Mouse (Mus musculus) embryonic facial prominence, embryonic 10.5 days (tissue): ENCODE results near the gene Ccng2. TPM values are rescaled to one million over a fixed set of nuclear protein-coding genes. Genes with fewer than 3 reads are reported as not detected.

Source experiments
- DNase-seq: peaks from one replicate; pipeline ENCODE4 v3.0.0-alpha.2; 2017; ENCODE audit warnings: low spot score
- H3K27ac ChIP-seq: fragments of 300-500 bp; sonication (generic); replicated peaks from 2 replicates; pipeline ENCODE4 v1.5.1; 2016; ENCODE audit warnings: mild to moderate bottlenecking
- H3K27me3 ChIP-seq: fragments of 300-500 bp; sonication (generic); replicated peaks from 2 replicates; pipeline ENCODE4 v1.6.1; 2016; ENCODE audit warnings: low read depth, mild to moderate bottlenecking; ENCODE audit not compliant: poor library complexity, severe bottlenecking
- H3K36me3 ChIP-seq: fragments of 300-500 bp; sonication (generic); replicated peaks from 2 replicates; pipeline ENCODE4 v1.6.1; 2016; ENCODE audit warnings: mild to moderate bottlenecking, moderate library complexity
- H3K4me1 ChIP-seq: fragments of 300-500 bp; sonication (generic); 2 replicates; pipeline ENCODE4 v1.6.1; 2016
- H3K4me3 ChIP-seq: fragments of 300-500 bp; sonication (generic); 2 replicates; pipeline ENCODE4 v1.5.1; 2016; ENCODE audit warnings: mild to moderate bottlenecking, moderate library complexity
- H3K9me3 ChIP-seq: fragments of 300-500 bp; sonication (generic); 2 replicates; pipeline ENCODE4 v1.6.1; 2016; ENCODE audit warnings: mild to moderate bottlenecking
- WGBS: fragments of 180-500 bp; shearing (Covaris S2); methylation state at CpG from one replicate; pipeline ENCODE4 v1.1.7; 2016; 5-methylcytosine and 5-hydroxymethylcytosine counted together
- polyA plus RNA-seq: library from polyadenylated mRNA; unstranded; fragments of >200 nt; fragmentation: Nextera tagmentation; extraction: Ambion mirVana; gene quantifications from 2 replicates; pipeline ENCODE4 v1.2.1, GENCODE M21; 2016

The Ccng2 gene
- polyA plus RNA-seq, 1 experiment from 2014 or later: 52.8 TPM

- no peak overlapping the region for H3K27ac ChIP-seq
- WGBS: 86% methylated on average over 8 of the region's 8 CpGs
- DNase-seq: no peak
- no peak overlapping the region for H3K4me3 ChIP-seq
- H3K9me3 ChIP-seq: no peaks in the 10 kb centered on the region
- H3K4me1 ChIP-seq: no peaks in the 10 kb centered on the region
- no peaks in the 10 kb centered on the region for H3K36me3 ChIP-seq
- no peaks in the 10 kb centered on the region for H3K27me3 ChIP-seq
These were observed 27.2 kb upstream of the Ccng2 start for GRCm38 (mm10) chr5:93239590-93240544.

DNA sequence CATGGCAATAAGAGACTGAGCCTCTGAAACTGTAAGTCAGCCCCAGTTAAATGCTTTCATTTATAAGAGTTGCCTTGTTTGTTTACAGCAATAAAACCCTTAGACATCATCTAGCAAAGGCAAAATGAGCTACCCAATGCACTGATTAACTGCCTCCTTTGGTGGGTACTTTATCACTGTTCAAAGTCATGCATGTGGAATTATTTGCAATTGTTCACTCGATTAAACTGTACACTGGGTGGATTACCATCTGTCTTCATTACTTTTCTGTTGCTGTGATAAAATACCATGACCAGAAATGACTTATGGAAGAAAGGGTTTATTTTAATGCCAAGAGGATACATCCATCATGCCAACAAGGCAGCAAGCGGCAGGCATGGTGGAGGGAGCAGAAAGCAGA, 21.8 kb upstream of the Ccng2 start:
- Histone ChIP-seq H3K4me3 (no peak overlapping the region), H3K36me3 (no peaks in the 10 kb centered on the region), H3K4me1 (no peaks in the 10 kb centered on the region), H3K9me3 (no peaks in the 10 kb centered on the region), H3K27ac (no peak overlapping the region), H3K27me3 (no peaks in the 10 kb centered on the region)
- no peak for DNase-seq
- WGBS: 86% methylated on average over 2 of the region's 2 CpGs

GRCm38 (mm10) chr5:93249940-93250578, 17.0 kb upstream of the Ccng2 start:
- Histone ChIP-seq H3K4me3 (no peak overlapping the region), H3K27ac (no peak overlapping the region), H3K27me3 (no peaks in the 10 kb centered on the region), H3K36me3 (no peaks in the 10 kb centered on the region), H3K9me3 (no peaks in the 10 kb centered on the region), H3K4me1 (no peaks in the 10 kb centered on the region)
- DNase-seq: no peak
- WGBS: 86% methylated on average over 6 of the region's 6 CpGs

DNA sequence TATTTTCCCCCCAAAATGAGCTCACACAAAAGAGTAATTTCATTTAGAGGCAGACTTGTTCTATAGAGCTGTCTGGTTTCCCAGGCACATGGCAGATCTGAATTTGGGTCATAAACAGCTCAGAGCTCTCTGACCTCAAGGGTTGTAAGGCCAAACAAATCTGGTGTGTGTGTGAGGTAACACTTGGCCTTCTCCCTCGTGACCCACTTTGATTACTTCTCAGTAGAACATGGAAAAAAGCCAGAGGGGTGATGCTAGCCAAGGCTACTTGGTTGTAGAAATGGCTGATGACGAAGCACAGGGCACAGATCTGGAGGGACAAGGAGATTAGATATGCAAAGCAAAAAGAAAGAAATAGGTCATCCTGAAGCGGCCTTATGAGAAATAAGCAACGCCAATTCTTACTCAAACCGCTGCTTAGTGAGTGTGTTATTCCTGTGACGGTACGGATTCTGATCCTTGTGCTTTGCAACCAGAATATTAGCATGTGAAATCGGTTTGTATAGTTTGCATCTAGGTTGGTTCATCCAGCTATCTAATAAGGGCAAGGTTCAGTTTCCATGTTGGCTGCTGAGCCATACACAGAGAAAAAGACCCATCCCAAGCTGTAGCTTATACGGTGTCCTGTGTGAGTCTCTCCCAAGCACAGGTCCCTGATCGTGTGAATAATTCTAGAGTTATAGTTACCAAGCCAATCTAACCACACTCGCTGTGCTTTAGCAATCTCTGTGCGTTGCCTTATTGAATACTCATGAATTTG, 15.9 kb upstream of the Ccng2 start:
- H3K36me3 ChIP-seq: no peaks in the 10 kb centered on the region
- no peak overlapping the region for H3K27ac ChIP-seq
- DNase-seq: no peak
- no peaks in the 10 kb centered on the region for H3K27me3 ChIP-seq
- H3K4me3 ChIP-seq: no peak overlapping the region
- H3K9me3 ChIP-seq: no peaks in the 10 kb centered on the region
- 87% methylated on average over 12 of the region's 12 CpGs for WGBS
- H3K4me1 ChIP-seq: no peaks in the 10 kb centered on the region

GRCm38 (mm10) chr5:93255759-93256265, 11.2 kb upstream of the Ccng2 start:
- Histone ChIP-seq H3K9me3 (no peaks in the 10 kb centered on the region), H3K4me1 (no peaks in the 10 kb centered on the region), H3K27ac (no peak overlapping the region), H3K36me3 (no peaks in the 10 kb centered on the region), H3K4me3 (no peak overlapping the region), H3K27me3 (no peaks in the 10 kb centered on the region)
- WGBS: 90% methylated on average over 5 of the region's 5 CpGs
- DNase-seq: no peak

- Histone ChIP-seq H3K36me3 (no peaks in the 10 kb centered on the region), H3K4me3 (no peak overlapping the region), H3K27ac (no peak overlapping the region)
These were observed 10.1 kb upstream of the Ccng2 start for GRCm38 (mm10) chr5:93256820-93257405.

GRCm38 (mm10) chr5:93259349-93259748, 7.7 kb upstream of the Ccng2 start:
- no peaks in the 10 kb centered on the region for H3K36me3 ChIP-seq
- H3K27ac ChIP-seq: no peak overlapping the region
- no peaks in the 10 kb centered on the region for H3K27me3 ChIP-seq
- H3K4me3 ChIP-seq: no peak overlapping the region
- H3K4me1 ChIP-seq: no peaks in the 10 kb centered on the region
- DNase-seq: no peak
- H3K9me3 ChIP-seq: no peaks in the 10 kb centered on the region

More at GRCm38 (mm10) chr5:93256820-93257405, 10.1 kb upstream of the Ccng2 start:
- H3K27me3 ChIP-seq: no peaks in the 10 kb centered on the region
- DNase-seq: no peak
- no peaks in the 10 kb centered on the region for H3K9me3 ChIP-seq
- no peaks in the 10 kb centered on the region for H3K4me1 ChIP-seq

GRCm38 (mm10) chr5:93260983-93261382, 6.1 kb upstream of the Ccng2 start:
- no peak overlapping the region for H3K4me3 ChIP-seq
- H3K4me1 ChIP-seq: peaks cover 2% of the 10 kb centered on the region; the same call in 1 of the 2 replicates
- DNase-seq: no peak
- no peak overlapping the region for H3K27ac ChIP-seq
- H3K9me3 ChIP-seq: no peaks in the 10 kb centered on the region
- WGBS: 68% methylated on average over 3 of the region's 3 CpGs
- no peaks in the 10 kb centered on the region for H3K36me3 ChIP-seq
- no peaks in the 10 kb centered on the region for H3K27me3 ChIP-seq

DNA sequence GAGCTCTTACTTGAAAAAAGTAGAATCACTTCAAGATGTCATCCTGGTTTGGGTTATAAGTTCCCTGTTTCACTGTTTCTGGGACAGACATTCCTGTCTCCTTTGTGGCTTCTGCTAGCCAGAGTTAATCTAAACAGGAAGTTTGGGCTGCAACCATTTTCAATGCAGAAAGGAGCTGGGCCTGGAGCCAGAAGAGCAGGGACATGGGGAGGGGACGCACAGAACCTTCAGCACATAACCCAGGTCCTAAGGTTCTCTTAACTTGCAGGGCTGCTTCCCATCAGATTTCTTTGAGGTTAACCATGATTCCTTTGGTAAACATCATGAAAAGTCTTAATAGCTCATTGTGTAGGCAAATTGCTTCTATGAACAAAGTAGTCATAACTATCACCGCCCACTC, 4.3 kb upstream of the Ccng2 start:
- no peaks in the 10 kb centered on the region for H3K36me3 ChIP-seq
- H3K27ac ChIP-seq: no peak overlapping the region
- H3K4me3 ChIP-seq: no peak overlapping the region
- no peaks in the 10 kb centered on the region for H3K27me3 ChIP-seq
- no peak for DNase-seq
- peaks cover 8% of the 10 kb centered on the region; the same call in 1 of the 2 replicates for H3K4me1 ChIP-seq
- H3K9me3 ChIP-seq: no peaks in the 10 kb centered on the region
- WGBS: 85% methylated on average over 2 of the region's 2 CpGs

DNA sequence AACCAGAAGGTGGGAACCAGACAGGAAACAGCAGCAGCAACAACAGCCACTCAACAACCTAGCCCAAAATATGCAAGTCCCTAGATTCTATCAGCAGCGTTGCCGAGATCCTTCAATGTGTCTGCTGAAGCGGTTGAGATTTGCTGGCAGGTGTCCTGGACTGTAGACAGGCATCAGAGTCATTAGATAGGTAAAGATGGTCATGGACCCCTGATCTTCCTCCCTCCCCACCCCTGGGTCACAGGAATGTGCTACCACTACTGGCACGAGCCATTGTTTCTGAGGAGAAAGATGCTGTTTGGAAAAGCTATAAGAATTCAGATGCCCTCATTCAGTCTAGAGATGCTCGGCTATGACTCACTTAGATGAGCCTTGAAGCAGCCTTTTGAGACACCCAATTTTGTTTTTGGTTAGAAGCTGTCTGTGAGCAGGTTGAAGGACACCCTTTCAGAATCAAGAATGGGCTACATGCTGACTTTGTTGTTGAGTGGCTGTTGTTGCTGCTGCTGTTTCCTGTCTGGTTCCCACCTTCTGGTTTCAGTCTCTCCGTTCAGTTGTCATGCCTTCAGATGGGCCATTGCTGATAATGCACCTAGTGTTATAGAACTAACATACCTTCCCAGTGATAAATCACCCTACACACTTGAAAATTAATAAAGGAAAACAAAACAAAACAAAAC, 3.5 kb upstream of the Ccng2 start:
- Histone ChIP-seq H3K9me3 (no peaks in the 10 kb centered on the region), H3K27me3 (no peaks in the 10 kb centered on the region), H3K27ac (no peak overlapping the region), H3K36me3 (no peaks in the 10 kb centered on the region), H3K4me1 (peaks cover 8% of the 10 kb centered on the region; the same call in 1 of the 2 replicates), H3K4me3 (no peak overlapping the region)
- DNase-seq: no peak
- 85% methylated on average over 6 of the region's 6 CpGs for WGBS

DNA sequence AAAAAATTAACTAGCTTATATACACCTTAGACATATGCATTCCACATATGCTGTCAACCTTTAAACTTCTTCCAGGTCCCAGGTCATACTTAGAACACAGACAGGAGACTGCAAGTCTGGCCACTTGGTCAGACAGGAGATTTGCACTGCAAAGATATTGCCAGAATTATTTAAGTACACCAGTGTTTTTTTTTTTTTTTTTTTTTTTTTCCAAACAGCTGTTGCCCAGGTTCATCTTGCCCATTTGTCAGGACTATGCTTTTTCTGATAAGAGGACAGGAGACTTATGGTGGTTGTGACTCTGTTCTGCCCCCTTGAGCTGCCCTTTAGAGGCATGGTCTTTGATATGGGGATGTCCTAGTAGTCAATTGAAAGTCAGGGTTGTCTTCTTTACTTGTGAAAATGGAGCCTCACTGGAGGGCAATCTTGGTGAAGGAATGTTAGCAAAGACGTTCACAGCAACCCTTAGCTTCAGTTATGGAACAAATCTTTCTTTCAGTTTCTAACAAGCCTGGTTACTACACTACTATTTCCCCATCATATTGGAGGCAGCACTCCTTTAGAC, 2.8 kb upstream of the Ccng2 start:
- 68% methylated on average over 1 of the region's 1 CpGs for WGBS
- H3K36me3 ChIP-seq: no peaks in the 10 kb centered on the region
- no peaks in the 10 kb centered on the region for H3K9me3 ChIP-seq

More for the DNA sequence above, 2.8 kb upstream of the Ccng2 start:
- no peak for DNase-seq
- H3K27me3 ChIP-seq: no peaks in the 10 kb centered on the region
- H3K27ac ChIP-seq: no peak overlapping the region
- H3K4me1 ChIP-seq: peaks cover 8% of the 10 kb centered on the region; the same call in 1 of the 2 replicates
- no peak overlapping the region for H3K4me3 ChIP-seq
